9 mouse cellular contexts compared by ENCODE assay signal in genomic region chr2:51148975-51149374, GRCm38 (mm10). TPM values are rescaled to one million over a fixed set of nuclear protein-coding genes. Genes with fewer than 3 reads are reported as not detected.
DNase-seq lines count a peak whose midpoint lies in the region; ATAC-seq and TF ChIP-seq lines count a peak whose summit lies in the region.
"Had no signal": no experiment of that assay in that cellular context is flagged by ENCODE, and none has a peak within 500 bp of the region (broad histone marks: within the 10 kb centered on the region; RNA-seq: fewer than 3 reads in every experiment).

Rnd3 (minus strand) TSS chr2:51149111.

- no peaks in the 10 kb centered on the region for H3K27me3 ChIP-seq in C2C12 (ENCODE audit: control insufficient read depth, insufficient read depth, insufficient read length)
- no peaks in the 10 kb centered on the region for H3K27me3 ChIP-seq in forebrain, embryonic 13.5 days
- H3K27me3 ChIP-seq in heart, postnatal 0 days (ENCODE audit: control insufficient read depth, insufficient read depth, low read length): peaks cover 10% of the 10 kb centered on the region; the same call in 1 of the 2 replicates
- H3K27me3 ChIP-seq in liver, embryonic 16.5 days (ENCODE audit: control insufficient read depth, insufficient read depth, low read depth, low read length): peaks cover 17% of the 10 kb centered on the region
- H3K27me3 ChIP-seq in neural tube, embryonic 12.5 days (replicated peaks): no peaks in the 10 kb centered on the region
- no peaks in the 10 kb centered on the region for H3K27me3 ChIP-seq in stomach, postnatal 0 days (ENCODE audit: control insufficient read depth, insufficient read depth, low read length)

- peak within 1 kb of the TSS; percentile 97 for H3K4me3 ChIP-seq in C2C12 (ENCODE audit: insufficient read depth, poor library complexity, severe bottlenecking)
- peak within 1 kb of the TSS; percentile 99 for H3K4me3 ChIP-seq in forebrain, embryonic 13.5 days
- H3K4me3 ChIP-seq in heart, postnatal 0 days (ENCODE audit: low read depth, low read length): peak within 1 kb of the TSS; percentile 91
- H3K4me3 ChIP-seq in liver, embryonic 16.5 days (ENCODE audit: low read depth, low read length): peak within 1 kb of the TSS; percentile 64
- H3K4me3 ChIP-seq in neural tube, embryonic 12.5 days: peak within 1 kb of the TSS; percentile 98
- peak within 1 kb of the TSS; percentile 92 for H3K4me3 ChIP-seq in stomach, postnatal 0 days (ENCODE audit: low read depth, low read length)

- WGBS in forebrain, embryonic 13.5 days: under 1% methylated on average over 25 of the region's 25 CpGs
- WGBS in heart, postnatal 0 days: under 1% methylated on average over 25 of the region's 25 CpGs
- under 1% methylated on average over 25 of the region's 25 CpGs for WGBS in large intestine, adult 2 months
- WGBS in liver, embryonic 16.5 days (ENCODE audit: insufficient replicate concordance): under 1% methylated on average over 25 of the region's 25 CpGs
- WGBS in neural tube, embryonic 12.5 days: under 1% methylated on average over 25 of the region's 25 CpGs
- under 1% methylated on average over 25 of the region's 25 CpGs for WGBS in stomach, postnatal 0 days

- H3K9ac ChIP-seq in forebrain, embryonic 13.5 days: peak within 1 kb of the TSS; percentile 99
- H3K9ac ChIP-seq in heart, postnatal 0 days (replicated peaks; ENCODE audit: low read depth, low read length): peak within 1 kb of the TSS; percentile 87
- peak within 1 kb of the TSS; percentile 65 for H3K9ac ChIP-seq in liver, embryonic 16.5 days (ENCODE audit: low read depth, low read length)
- peak within 1 kb of the TSS; percentile 98 for H3K9ac ChIP-seq in neural tube, embryonic 12.5 days
- H3K9ac ChIP-seq in stomach, postnatal 0 days (ENCODE audit: low read length): peak within 1 kb of the TSS; percentile 89

- H3K79me3 ChIP-seq in C2C12 (ENCODE audit: low read depth): peaks cover 46% of the 10 kb centered on the region

- no peak for TF ChIP-seq EP300 in heart, postnatal 0 days (IDR thresholded peaks at IDR 0.05; ENCODE audit: low read depth)
- TF ChIP-seq EP300 in stomach, postnatal 0 days (optimal IDR thresholded peaks at IDR 0.05): no peak

- peaks cover 19% of the 10 kb centered on the region for H3K36me3 ChIP-seq in C2C12 (ENCODE audit: control insufficient read depth, insufficient read depth)
- no peaks in the 10 kb centered on the region for H3K36me3 ChIP-seq in forebrain, embryonic 13.5 days (ENCODE audit: poor library complexity, severe bottlenecking)
- no peaks in the 10 kb centered on the region for H3K36me3 ChIP-seq in heart, postnatal 0 days (replicated peaks; ENCODE audit: control insufficient read depth, insufficient read depth, low read length)
- H3K36me3 ChIP-seq in liver, embryonic 16.5 days (ENCODE audit: control insufficient read depth, insufficient read depth): no peaks in the 10 kb centered on the region
- no peaks in the 10 kb centered on the region for H3K36me3 ChIP-seq in neural tube, embryonic 12.5 days
- H3K36me3 ChIP-seq in stomach, postnatal 0 days (ENCODE audit: control insufficient read depth, insufficient read depth, low read length): no peaks in the 10 kb centered on the region

- peaks cover 50% of the 10 kb centered on the region for H3K79me2 ChIP-seq in C2C12 (ENCODE audit: control insufficient read depth, insufficient read depth)

- H3K27ac ChIP-seq in forebrain, embryonic 13.5 days: peak within 1 kb of the TSS; percentile 94
- peak within 1 kb of the TSS; percentile 96 for H3K27ac ChIP-seq in heart, postnatal 0 days (ENCODE audit: low read depth)
- peak within 1 kb of the TSS; percentile 59 for H3K27ac ChIP-seq in liver, embryonic 16.5 days (ENCODE audit: low read length)
- peak within 1 kb of the TSS; percentile 91 for H3K27ac ChIP-seq in neural tube, embryonic 12.5 days
- H3K27ac ChIP-seq in stomach, postnatal 0 days (replicated peaks): peak within 1 kb of the TSS; percentile 97

- ATAC-seq in forebrain, embryonic 13.5 days: peak; percentile 87
- peak; percentile 83 for ATAC-seq in heart, postnatal 0 days (ENCODE audit: insufficient read depth, low read depth)
- peak; percentile 73 for ATAC-seq in liver, embryonic 16.5 days (ENCODE audit: low read depth)
- ATAC-seq in neural tube, embryonic 12.5 days (ENCODE audit: low FRiP score, low read depth): peak; percentile 74
- ATAC-seq in stomach, postnatal 0 days (ENCODE audit: low FRiP score, low TSS enrichment): peak; percentile 89

- DNase-seq in c-Kit-positive CD71-positive TER-119-negative erythroid progenitor cells, embryonic 14.5 days (ENCODE audit: low read depth): peak; percentile 15
- peak; percentile 97 for DNase-seq in heart, postnatal 0 days (ENCODE audit: low spot score)
- peak; percentile 97 for DNase-seq in large intestine, adult 2 months (ENCODE audit: low read depth, low spot score)
- DNase-seq in stomach, postnatal 0 days (ENCODE audit: low spot score): peak; percentile 97

- peak within 1 kb of the TSS; percentile 72 for H3K4me2 ChIP-seq in forebrain, embryonic 13.5 days
- H3K4me2 ChIP-seq in heart, postnatal 0 days (ENCODE audit: low read depth, low read length): peak within 1 kb of the TSS; percentile 92
- H3K4me2 ChIP-seq in liver, embryonic 16.5 days (ENCODE audit: low read depth, low read length): peak within 1 kb of the TSS; percentile 47
- peak within 1 kb of the TSS; percentile 72 for H3K4me2 ChIP-seq in neural tube, embryonic 12.5 days (replicated peaks)
- H3K4me2 ChIP-seq in stomach, postnatal 0 days (replicated peaks; ENCODE audit: low read depth): peak within 1 kb of the TSS; percentile 77

- TF ChIP-seq CTCF in C2C12 (IDR thresholded peaks at IDR 0.05; ENCODE audit: control insufficient read depth, insufficient read depth, insufficient read length): peak; percentile 90
- TF ChIP-seq CTCF in heart, postnatal 0 days (IDR thresholded peaks at IDR 0.05; ENCODE audit: low read depth): peak; percentile 92
- peak; percentile 96 for TF ChIP-seq CTCF in stomach, postnatal 0 days (IDR thresholded peaks at IDR 0.05; ENCODE audit: low read depth)

- peak within 1 kb of the TSS; percentile 91 for H3ac ChIP-seq in C2C12 (ENCODE audit: control insufficient read depth, insufficient read length, low read depth)

- H3K9me3 ChIP-seq in forebrain, embryonic 13.5 days (replicated peaks): no peaks in the 10 kb centered on the region
- H3K9me3 ChIP-seq in heart, postnatal 0 days (replicated peaks; ENCODE audit: control insufficient read depth, low read length): no peaks in the 10 kb centered on the region
- H3K9me3 ChIP-seq in liver, embryonic 16.5 days (replicated peaks; ENCODE audit: control insufficient read depth, low read length): no peaks in the 10 kb centered on the region
- no peaks in the 10 kb centered on the region for H3K9me3 ChIP-seq in neural tube, embryonic 12.5 days
- H3K9me3 ChIP-seq in stomach, postnatal 0 days (ENCODE audit: control insufficient read depth, low read length): no peaks in the 10 kb centered on the region

- peaks cover 17% of the 10 kb centered on the region for H3K4me1 ChIP-seq in forebrain, embryonic 13.5 days
- H3K4me1 ChIP-seq in heart, postnatal 0 days (ENCODE audit: control insufficient read depth, insufficient read depth): peaks cover 20% of the 10 kb centered on the region
- H3K4me1 ChIP-seq in liver, embryonic 16.5 days (ENCODE audit: control insufficient read depth, low read depth, low read length): no peaks in the 10 kb centered on the region; the same call in 1 of the 2 replicates
- H3K4me1 ChIP-seq in neural tube, embryonic 12.5 days: peaks cover 13% of the 10 kb centered on the region
- H3K4me1 ChIP-seq in stomach, postnatal 0 days (replicated peaks; ENCODE audit: control insufficient read depth, insufficient read depth): peaks cover 10% of the 10 kb centered on the region

TF ChIP-seq in C2C12, 6 proteins besides CTCF, POLR2A, EP300 and RAD21:
- no peak for TF ChIP-seq CEBPB (IDR thresholded peaks at IDR 0.05; ENCODE audit: low read depth)
- no peak for TF ChIP-seq MAX (IDR thresholded peaks at IDR 0.05)
- no peak for TF ChIP-seq MYOD1 (IDR thresholded peaks at IDR 0.05; ENCODE audit: control insufficient read depth, insufficient read length, low read depth)
- TF ChIP-seq FOSL1 (IDR thresholded peaks at IDR 0.05; ENCODE audit: insufficient read depth, low read length, poor library complexity, severe bottlenecking): no peak
- TF ChIP-seq USF1 (IDR thresholded peaks at IDR 0.05; ENCODE audit: low read depth): no peak
- no peak for TF ChIP-seq MYOG (IDR thresholded peaks at IDR 0.05; ENCODE audit: control insufficient read depth, extremely low read depth, insufficient read length)

RNA-seq across cellular contexts. Expression of gene Rnd3, which starts in this region (rescaled TPM):
- 8.5 TPM for polyA plus RNA-seq in C2C12 (2012; fragmentation: generic; extraction: Trizol)
- 199 and 207 TPM in 2 replicates for polyA plus RNA-seq in forebrain, embryonic 13.5 days (2015; fragmentation: Nextera tagmentation; extraction: Ambion mirVana)
- total RNA-seq in heart, postnatal 0 days (2014; rRNA removed; ENCODE audit: low replicate concordance): 12.9 and 15.8 TPM in 2 replicates
- polyA plus RNA-seq in heart, postnatal 0 days (2015; fragmentation: Nextera tagmentation; extraction: Ambion mirVana): 19.4 and 20.3 TPM in 2 replicates
- polyA plus RNA-seq in large intestine, adult 2 months (2012; rRNA removed): 3.1 and 4.0 TPM in 2 replicates
- polyA plus RNA-seq in liver, embryonic 16.5 days (2015; fragmentation: Nextera tagmentation; extraction: Ambion mirVana): 12.9 and 14.4 TPM in 2 replicates
- polyA plus RNA-seq in neural tube, embryonic 12.5 days (2016; fragmentation: Nextera tagmentation; extraction: Ambion mirVana): 257 and 270 TPM in 2 replicates
- 34.5 and 37.0 TPM in 2 replicates for polyA plus RNA-seq in stomach, postnatal 0 days (2015; fragmentation: Nextera tagmentation; extraction: Ambion mirVana)
- total RNA-seq: MEL had no signal

Comparison
In these comparisons a context has a peak if more than half of its experiments do, and no peak if none do; other contexts are left out.
1. Peak in every context shown above with its lines: DNase-seq, ATAC-seq, H3K4me3 ChIP-seq and H3K27ac ChIP-seq.
2. DNase-seq: peak in every context shown above with its lines; median percentile 97 in heart, postnatal 0 days; 97 in large intestine, adult 2 months; 97 in stomach, postnatal 0 days; 15 in c-Kit-positive CD71-positive TER-119-negative erythroid progenitor cells, embryonic 14.5 days.